Mouse (Mus musculus) ovary, postnatal 10 days (tissue): ENCODE data around the gene Hist1h4k.
"Not testable (repeated sequence)": the region's sequence is repeated elsewhere in the genome, so short reads cannot be mapped to it uniquely, and the experiment has no call there.

Experiments
- DNase-seq: peaks from one replicate; pipeline ENCODE4 v3.0.0; 2022; ENCODE audit warnings: low spot score

Hist1h4k gene

GRCm38 (mm10) chr13:21718381-21719080, 31.8 kb downstream of the Hist1h4k start:
- DNase-seq = no peak

GRCm38 (mm10) chr13:21717397-21718357, 32.6 kb downstream of the Hist1h4k start, which contains the start of gene Hist1h3h:
Gene Hist1h3h, plus strand, starts transcription at chr13:21717659.
- DNase-seq = peak; percentile 80

GRCm38 (mm10) chr13:21716540-21717391, 33.5 kb downstream of the Hist1h4k start:
- DNase-seq = not testable (repeated sequence)

GRCm38 (mm10) chr13:21715864-21716539, 34.3 kb downstream of the Hist1h4k start, which contains the start of the genes Hist1h2bl and Hist1h2ai:
Gene Hist1h2bl, minus strand, starts transcription at chr13:21716143.
Gene Hist1h2ai, plus strand, starts transcription at chr13:21716422.
- peak; percentile 55 for DNase-seq

- DNase-seq = no peak
Observed at GRCm38 (mm10) chr13:21715131-21715863, 35.0 kb downstream of the Hist1h4k start.

GRCm38 (mm10) chr13:21714725-21715124, 35.6 kb downstream of the Hist1h4k start:
- DNase-seq = no peak

GRCm38 (mm10) chr13:21711698-21712097, 38.6 kb downstream of the Hist1h4k start:
- DNase-seq = no peak

- DNase-seq = peak; percentile 61
Observed at GRCm38 (mm10) chr13:21710821-21711525, 39.3 kb downstream of the Hist1h4k start.

- DNase-seq = peak; percentile 81
Observed at GRCm38 (mm10) chr13:21710031-21710711, 40.1 kb downstream of the Hist1h4k start.

GRCm38 (mm10) chr13:21706669-21707068, 43.6 kb downstream of the Hist1h4k start:
- DNase-seq = no peak
